Mouse (Mus musculus): ENCODE results near the gene Lsm10. TPM values are rescaled to one million over a fixed set of nuclear protein-coding genes. Genes with fewer than 3 reads are reported as not detected.
"Not testable (repeated sequence)": the region's sequence is repeated elsewhere in the genome, so short reads cannot be mapped to it uniquely, and the experiment has no call there.

Gene Lsm10
- total and polyA plus RNA-seq, 2 experiments from 2014 or later: 27.0 to 47.7 TPM

GRCm38 (mm10) chr4:126090848-126091124 lies 5.6 kb upstream of the Lsm10 start:
- 78% methylated on average over 4 of the region's 4 CpGs for WGBS

DNA sequence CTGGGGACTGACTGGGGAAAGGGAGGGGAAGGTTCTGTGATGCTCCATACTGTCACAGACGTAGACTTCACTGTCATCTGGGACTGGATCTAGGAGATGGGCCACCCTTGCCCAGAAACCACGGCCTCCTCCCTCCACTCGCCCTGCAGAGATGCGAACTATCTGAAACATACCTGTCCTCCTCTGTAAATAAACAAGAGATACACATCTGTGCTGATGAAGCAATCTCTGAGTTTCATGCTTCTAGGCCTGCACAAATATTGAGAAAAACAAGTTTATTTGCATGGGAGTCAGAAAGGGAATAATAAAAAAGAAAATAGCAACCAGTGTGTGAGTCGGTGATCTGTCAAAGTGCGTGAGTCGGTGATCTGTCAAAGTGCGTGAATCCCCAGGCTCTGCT lies 4.5 kb upstream of the Lsm10 start:
- no peak for TF ChIP-seq CTCF (IDR thresholded peaks at IDR 0.05)
- peaks cover 14% of the 10 kb centered on the region for H3K36me3 ChIP-seq (ENCODE audit: insufficient read depth, low read length)
- no peak overlapping the region for H3K27ac ChIP-seq (ENCODE audit: low read depth, low read length)
- ATAC-seq (ENCODE audit: low FRiP score) (no peak), DNase-seq (ENCODE audit: low spot score) (no peak)
- H3K4me1 ChIP-seq (ENCODE audit: insufficient read depth, low read length): no peaks in the 10 kb centered on the region
- no peaks in the 10 kb centered on the region for H3K27me3 ChIP-seq (ENCODE audit: insufficient read depth, low read length)
- 82% methylated on average over 8 of the region's 8 CpGs for WGBS
- no peak overlapping the region for H3K4me2 ChIP-seq (ENCODE audit: low read depth, low read length, poor library complexity, severe bottlenecking)
- H3K9me3 ChIP-seq (ENCODE audit: low read length): no peaks in the 10 kb centered on the region
- peak overlapping the region; percentile 30; the same call in 1 of the 2 replicates for H3K9ac ChIP-seq (replicated peaks; ENCODE audit: low read length, poor library complexity, severe bottlenecking)
- no peak overlapping the region for H3K4me3 ChIP-seq (ENCODE audit: low read depth, low read length)

More at GRCm38 (mm10) chr4:126090848-126091124, 5.6 kb upstream of the Lsm10 start:
- H3K9me3 ChIP-seq (ENCODE audit: low read length): no peaks in the 10 kb centered on the region
- H3K4me2 ChIP-seq (ENCODE audit: low read depth, low read length, poor library complexity, severe bottlenecking): no peak overlapping the region
- no peak for TF ChIP-seq CTCF (IDR thresholded peaks at IDR 0.05)
- no peak overlapping the region for H3K27ac ChIP-seq (ENCODE audit: low read depth, low read length)
- ATAC-seq (ENCODE audit: low FRiP score): no peak
- no peaks in the 10 kb centered on the region for H3K4me1 ChIP-seq (ENCODE audit: insufficient read depth, low read length)
- peaks cover 14% of the 10 kb centered on the region for H3K36me3 ChIP-seq (ENCODE audit: insufficient read depth, low read length)
- H3K9ac ChIP-seq (replicated peaks; ENCODE audit: low read length, poor library complexity, severe bottlenecking): no peak overlapping the region
- no peak overlapping the region for H3K4me3 ChIP-seq (ENCODE audit: low read depth, low read length)
- no peak for DNase-seq (ENCODE audit: low spot score)
- no peaks in the 10 kb centered on the region for H3K27me3 ChIP-seq (ENCODE audit: insufficient read depth, low read length)

- H3K4me3 ChIP-seq (ENCODE audit: low read depth, low read length); H3K4me1 ChIP-seq (ENCODE audit: insufficient read depth, low read length); H3K27me3 ChIP-seq (ENCODE audit: insufficient read depth, low read length); H3K9ac ChIP-seq (replicated peaks; ENCODE audit: low read length, poor library complexity, severe bottlenecking); DNase-seq (ENCODE audit: low spot score); H3K27ac ChIP-seq (ENCODE audit: low read depth, low read length); H3K9me3 ChIP-seq (ENCODE audit: low read length); H3K36me3 ChIP-seq (ENCODE audit: insufficient read depth, low read length): not testable (repeated sequence)
- peak overlapping the region; percentile 57; the same call in 1 of the 2 replicates for H3K4me2 ChIP-seq (ENCODE audit: low read depth, low read length, poor library complexity, severe bottlenecking)
- WGBS: 58% methylated on average over 14 of the region's 14 CpGs
- ATAC-seq (ENCODE audit: low FRiP score): peak; percentile 25; the same call in 1 of the 2 replicates
Observed at GRCm38 (mm10) chr4:126095622-126096430, 597 bp upstream of the Lsm10 start.

- H3K27me3 ChIP-seq (ENCODE audit: insufficient read depth, low read length): no peaks in the 10 kb centered on the region
- H3K9ac ChIP-seq (replicated peaks; ENCODE audit: low read length, poor library complexity, severe bottlenecking): no peak overlapping the region
- DNase-seq (ENCODE audit: low spot score): no peak
- H3K4me1 ChIP-seq (ENCODE audit: insufficient read depth, low read length): no peaks in the 10 kb centered on the region
- WGBS: 95% methylated on average over 20 of the region's 20 CpGs
- TF ChIP-seq CTCF (IDR thresholded peaks at IDR 0.05): no peak
- H3K4me3 ChIP-seq (ENCODE audit: low read depth, low read length): no peak overlapping the region
- H3K9me3 ChIP-seq (ENCODE audit: low read length): no peaks in the 10 kb centered on the region
- H3K36me3 ChIP-seq (ENCODE audit: insufficient read depth, low read length): no peaks in the 10 kb centered on the region
- no peak overlapping the region for H3K27ac ChIP-seq (ENCODE audit: low read depth, low read length)
- ATAC-seq (ENCODE audit: low FRiP score): no peak
- H3K4me2 ChIP-seq (ENCODE audit: low read depth, low read length, poor library complexity, severe bottlenecking): no peak overlapping the region
Observed at GRCm38 (mm10) chr4:126097711-126098253, 1.4 kb downstream of the Lsm10 start.

DNA sequence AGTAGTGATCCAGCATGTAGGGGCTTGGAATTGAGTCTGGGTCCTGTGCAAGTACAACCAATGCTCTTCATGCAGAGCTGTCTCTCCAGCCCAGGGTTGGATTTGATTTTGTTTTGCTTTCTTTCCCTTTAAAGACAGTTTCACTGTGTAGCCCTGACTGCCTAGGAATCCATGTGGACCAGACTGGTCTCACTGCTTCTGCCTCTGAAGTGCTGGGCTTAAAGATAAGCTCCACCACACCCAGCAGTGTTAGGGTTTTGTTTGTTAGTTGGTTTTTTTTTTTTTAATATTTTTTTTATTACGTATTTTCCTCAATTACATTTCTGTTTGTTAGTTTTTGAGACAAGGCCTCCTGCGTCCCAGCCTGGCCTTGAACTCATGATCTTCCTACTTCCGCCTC lies 2.9 kb downstream of the Lsm10 start:
- Histone ChIP-seq H3K27me3 (ENCODE audit: insufficient read depth, low read length) (no peaks in the 10 kb centered on the region), H3K4me1 (ENCODE audit: insufficient read depth, low read length) (peaks cover 4% of the 10 kb centered on the region; the same call in 1 of the 2 replicates), H3K27ac (ENCODE audit: low read depth, low read length) (no peak overlapping the region), H3K4me3 (ENCODE audit: low read depth, low read length) (no peak overlapping the region), H3K9ac (replicated peaks; ENCODE audit: low read length, poor library complexity, severe bottlenecking) (no peak overlapping the region), H3K9me3 (ENCODE audit: low read length) (no peaks in the 10 kb centered on the region), H3K36me3 (ENCODE audit: insufficient read depth, low read length) (no peaks in the 10 kb centered on the region), H3K4me2 (ENCODE audit: low read depth, low read length, poor library complexity, severe bottlenecking) (no peak overlapping the region)
- WGBS: 92% methylated on average over 3 of the region's 3 CpGs
- no peak for TF ChIP-seq CTCF (IDR thresholded peaks at IDR 0.05)
- DNase-seq (ENCODE audit: low spot score): no peak
- ATAC-seq (ENCODE audit: low FRiP score): no peak

DNA sequence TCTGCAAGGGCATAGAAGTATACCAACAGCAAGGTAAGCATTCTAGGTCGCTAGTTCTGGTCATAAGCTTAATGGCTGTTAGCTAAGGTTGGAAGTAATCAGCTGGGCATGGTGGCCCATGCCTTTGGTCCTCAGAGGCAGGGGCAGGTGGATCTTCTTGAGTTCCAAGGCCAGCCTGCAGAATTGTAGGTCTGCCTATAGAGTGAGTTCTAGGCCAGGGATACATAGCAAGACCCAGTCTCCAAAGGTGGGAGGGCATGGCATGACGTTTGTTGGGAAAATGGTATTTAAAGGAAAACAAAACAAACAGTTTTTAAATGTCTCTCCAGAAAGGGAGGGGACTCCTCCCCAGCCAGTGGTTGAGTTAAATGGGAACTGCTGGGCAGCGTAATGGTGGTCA lies 4.3 kb downstream of the Lsm10 start:
- no peak overlapping the region for H3K27ac ChIP-seq (ENCODE audit: low read depth, low read length)
- TF ChIP-seq CTCF (IDR thresholded peaks at IDR 0.05): no peak
- H3K4me1 ChIP-seq (ENCODE audit: insufficient read depth, low read length): peaks cover 10% of the 10 kb centered on the region; the same call in 1 of the 2 replicates
- no peak overlapping the region for H3K4me2 ChIP-seq (ENCODE audit: low read depth, low read length, poor library complexity, severe bottlenecking)
- H3K27me3 ChIP-seq (ENCODE audit: insufficient read depth, low read length): no peaks in the 10 kb centered on the region
- no peaks in the 10 kb centered on the region for H3K36me3 ChIP-seq (ENCODE audit: insufficient read depth, low read length)
- ATAC-seq (ENCODE audit: low FRiP score) (no peak), DNase-seq (ENCODE audit: low spot score) (no peak)
- no peak overlapping the region for H3K4me3 ChIP-seq (ENCODE audit: low read depth, low read length)
- H3K9me3 ChIP-seq (ENCODE audit: low read length): no peaks in the 10 kb centered on the region
- WGBS: 92% methylated on average over 3 of the region's 3 CpGs
- no peak overlapping the region for H3K9ac ChIP-seq (replicated peaks; ENCODE audit: low read length, poor library complexity, severe bottlenecking)

Measured in midbrain, postnatal 0 days (tissue).